ENCODE assay signal across 11 mouse cellular contexts in genomic region chr5:144898448-144899052, GRCm38 (mm10).
DNase-seq lines count a peak whose midpoint lies in the region; ATAC-seq and TF ChIP-seq lines count a peak whose summit lies in the region.
"Had no signal": no experiment of that assay in that cellular context is flagged by ENCODE, and none has a peak within 500 bp of the region (broad histone marks: within the 10 kb centered on the region; RNA-seq: fewer than 3 reads in every experiment).

No protein-coding gene starts in this region.

- no peak for TF ChIP-seq POLR2A in limb, embryonic 14.5 days (IDR thresholded peaks at IDR 0.05; ENCODE audit: borderline replicate concordance, extremely low read depth, insufficient read depth, insufficient read length)

- ATAC-seq in hindbrain, embryonic 12.5 days (ENCODE audit: low FRiP score) = no peak
- peak; percentile 67 for ATAC-seq in limb, embryonic 14.5 days (ENCODE audit: low FRiP score, low read depth)
- no peak for ATAC-seq in kidney, embryonic 16.5 days (ENCODE audit: low FRiP score, low TSS enrichment)

- H3K36me3 ChIP-seq in hindbrain, embryonic 10.5 days = peaks cover 63% of the 10 kb centered on the region
- H3K36me3 ChIP-seq in hindbrain, embryonic 12.5 days = peaks cover 51% of the 10 kb centered on the region
- peaks cover 65% of the 10 kb centered on the region for H3K36me3 ChIP-seq in limb, embryonic 14.5 days (ENCODE audit: control insufficient read depth, insufficient read depth, low read length)
- peaks cover 48% of the 10 kb centered on the region for H3K36me3 ChIP-seq in kidney, embryonic 16.5 days (ENCODE audit: insufficient read depth, low read length)

- 32% methylated on average over 7 of the region's 7 CpGs for whole genome bisulfite sequencing in hindbrain, embryonic 10.5 days
- WGBS in hindbrain, embryonic 12.5 days = 39% methylated on average over 7 of the region's 7 CpGs
- 67% methylated on average over 7 of the region's 7 CpGs for WGBS in limb, embryonic 14.5 days
- 62% methylated on average over 7 of the region's 7 CpGs for WGBS in kidney, embryonic 16.5 days

- H3K9me3 ChIP-seq in hindbrain, embryonic 10.5 days = no peaks in the 10 kb centered on the region
- no peaks in the 10 kb centered on the region for H3K9me3 ChIP-seq in hindbrain, embryonic 12.5 days (replicated peaks)
- no peaks in the 10 kb centered on the region for H3K9me3 ChIP-seq in limb, embryonic 14.5 days (ENCODE audit: control insufficient read depth, low read length)
- H3K9me3 ChIP-seq in kidney, embryonic 16.5 days (ENCODE audit: low read length) = no peaks in the 10 kb centered on the region
- H3K9me3 ChIP-seq: hindbrain, embryonic 15.5 days had no signal

- H3K4me1 ChIP-seq in hindbrain, embryonic 10.5 days (replicated peaks) = peaks cover 43% of the 10 kb centered on the region
- H3K4me1 ChIP-seq in hindbrain, embryonic 12.5 days = peaks cover 29% of the 10 kb centered on the region
- peaks cover 7% of the 10 kb centered on the region; the same call in 1 of the 2 replicates for H3K4me1 ChIP-seq in limb, embryonic 14.5 days (ENCODE audit: control insufficient read depth, insufficient read depth, low read length)
- H3K4me1 ChIP-seq in kidney, embryonic 16.5 days (ENCODE audit: insufficient read depth, low read length) = peaks cover 28% of the 10 kb centered on the region
- H3K4me1 ChIP-seq: hindbrain, embryonic 15.5 days had no signal

- peak; percentile 24 for DNase-seq in hindbrain, embryonic 10.5 days (ENCODE audit: low spot score)
- DNase-seq in MN1 (ENCODE audit: low spot score) = peak; percentile 63
- peak; percentile 34 to 49 for DNase-seq in gastrocnemius, postnatal 36 days
- DNase-seq in limb, embryonic 14.5 days (ENCODE audit: low spot score) = no peak
- DNase-seq in right cerebral cortex, postnatal 10 days (ENCODE audit: low spot score in 2 of 2) = no peak
- DNase-seq in cerebellum, postnatal 36 days = no peak
- DNase-seq: cerebellum, adult 8-10 months had no signal

- intact Hi-C loops in gastrocnemius, postnatal 36 days (cut with DNase I) = no loop called here

- no peak overlapping the region for H3K9ac ChIP-seq in hindbrain, embryonic 12.5 days
- H3K9ac ChIP-seq in limb, embryonic 14.5 days (ENCODE audit: low read depth, low read length, severe bottlenecking) = no peak overlapping the region
- H3K9ac ChIP-seq in kidney, embryonic 16.5 days (replicated peaks; ENCODE audit: low read length) = no peak overlapping the region
- H3K9ac ChIP-seq: hindbrain, embryonic 15.5 days had no signal

- peak overlapping the region; percentile 46 for H3K27ac ChIP-seq in hindbrain, embryonic 10.5 days
- no peak overlapping the region for H3K27ac ChIP-seq in hindbrain, embryonic 12.5 days
- H3K27ac ChIP-seq in limb, embryonic 14.5 days (replicated peaks; ENCODE audit: low read depth, low read length) = no peak overlapping the region
- H3K27ac ChIP-seq in kidney, embryonic 16.5 days (ENCODE audit: low read length) = no peak overlapping the region
- H3K27ac ChIP-seq: hindbrain, embryonic 15.5 days; macrophage had no signal

- no peaks in the 10 kb centered on the region for H3K27me3 ChIP-seq in hindbrain, embryonic 10.5 days (ENCODE audit: insufficient read depth, poor library complexity, severe bottlenecking)
- H3K27me3 ChIP-seq in hindbrain, embryonic 12.5 days = no peaks in the 10 kb centered on the region
- H3K27me3 ChIP-seq in limb, embryonic 14.5 days (ENCODE audit: control insufficient read depth, insufficient read depth, low read length) = no peaks in the 10 kb centered on the region
- no peaks in the 10 kb centered on the region for H3K27me3 ChIP-seq in kidney, embryonic 16.5 days (ENCODE audit: insufficient read depth, low read length)
- H3K27me3 ChIP-seq: hindbrain, embryonic 15.5 days had no signal

- no peak overlapping the region for H3K4me2 ChIP-seq in hindbrain, embryonic 12.5 days (replicated peaks)
- no peak overlapping the region for H3K4me2 ChIP-seq in limb, embryonic 14.5 days (replicated peaks; ENCODE audit: low read depth, low read length, severe bottlenecking)
- no peak overlapping the region for H3K4me2 ChIP-seq in kidney, embryonic 16.5 days (replicated peaks; ENCODE audit: low read depth, low read length)
- H3K4me2 ChIP-seq: hindbrain, embryonic 15.5 days had no signal

- no peak overlapping the region for H3K4me3 ChIP-seq in hindbrain, embryonic 10.5 days
- no peak overlapping the region for H3K4me3 ChIP-seq in hindbrain, embryonic 12.5 days
- no peak overlapping the region for H3K4me3 ChIP-seq in limb, embryonic 14.5 days (replicated peaks; ENCODE audit: low read length)
- H3K4me3 ChIP-seq in kidney, embryonic 16.5 days (ENCODE audit: low read length) = no peak overlapping the region
- H3K4me3 ChIP-seq: hindbrain, embryonic 15.5 days had no signal

Comparison
In these comparisons a context has a peak if more than half of its experiments do, and no peak if none do; other contexts are left out.
1. DNase-seq: peak in hindbrain, embryonic 10.5 days (single experiment), MN1 (single experiment) and gastrocnemius, postnatal 36 days (2 of 2); none in limb, embryonic 14.5 days (single experiment), right cerebral cortex, postnatal 10 days (0 of 2) and cerebellum, postnatal 36 days (0 of 2).